Mouse (Mus musculus): ENCODE measurements around the gene Plekha5.

DNA sequence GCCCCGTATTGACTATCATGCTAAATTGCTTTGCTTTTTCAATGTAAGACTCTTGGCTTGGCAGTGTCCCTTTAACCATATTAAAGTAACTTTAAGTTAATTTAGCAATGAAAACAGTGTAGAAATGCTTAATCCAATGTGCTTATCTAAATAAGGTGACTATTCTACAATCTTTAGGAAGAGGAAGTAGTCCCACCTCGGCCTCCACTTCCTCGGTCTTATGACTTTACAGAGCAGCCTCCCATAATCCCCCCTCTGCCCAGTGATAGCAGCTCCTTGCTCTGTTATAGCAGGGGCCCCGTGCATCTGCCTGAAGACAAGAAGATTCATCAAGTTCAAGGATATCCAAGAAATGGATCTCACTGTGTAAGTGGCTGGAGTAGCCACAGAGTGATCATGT is 156.3 kb downstream of the Plekha5 start:
- TF ChIP-seq CTCF (IDR thresholded peaks at IDR 0.05; ENCODE audit: insufficient read depth, low read depth, low read length) (no peak), POLR2A (IDR thresholded peaks at IDR 0.05; ENCODE audit: insufficient read depth, low read depth, low read length) (no peak)

Measured in olfactory bulb, adult 2 months (tissue).